Mouse (Mus musculus): ENCODE measurements around the gene Dhx40. TPM values are rescaled to one million over a fixed set of nuclear protein-coding genes. Genes with fewer than 3 reads are reported as not detected.

Gene Dhx40
- polyA plus RNA-seq, 1 experiment: 51.5 TPM

DNA sequence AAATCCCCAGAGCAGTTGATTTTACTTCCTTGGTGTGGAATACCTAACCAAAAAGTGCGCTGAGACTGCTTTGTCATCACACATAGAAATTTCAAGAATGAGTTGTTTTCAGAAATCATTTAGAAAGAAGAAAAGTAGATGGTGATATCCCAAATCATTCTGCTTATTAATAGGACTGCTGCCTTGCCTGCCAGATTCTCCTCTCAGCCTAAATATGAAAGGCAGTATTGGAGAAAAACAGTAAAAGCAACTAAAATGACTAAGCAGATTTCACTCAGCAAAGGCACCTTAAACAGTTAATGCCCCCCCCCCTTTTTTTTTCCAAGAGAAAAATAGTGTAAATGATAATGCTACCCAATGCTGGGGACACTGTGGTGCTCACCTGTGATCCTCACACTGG lies 48.3 kb downstream of the Dhx40 start:
- no peak overlapping the region for H3K27ac ChIP-seq (ENCODE audit: insufficient read depth, low read length)
- H3K27me3 ChIP-seq (ENCODE audit: control insufficient read depth, insufficient read depth, low read length, poor library complexity, severe bottlenecking): no peaks in the 10 kb centered on the region
- no peaks in the 10 kb centered on the region; the same call in 1 of the 2 replicates for H3K9me3 ChIP-seq (replicated peaks; ENCODE audit: control insufficient read depth, insufficient read depth, low read length, poor library complexity, severe bottlenecking)
- H3K36me3 ChIP-seq (ENCODE audit: control insufficient read depth, insufficient read depth, low read length, poor library complexity, severe bottlenecking): no peaks in the 10 kb centered on the region
- no peak for TF ChIP-seq EP300 (IDR thresholded peaks at IDR 0.05; ENCODE audit: insufficient read depth, low read depth, low read length)
- TF ChIP-seq CTCF (IDR thresholded peaks at IDR 0.05; ENCODE audit: low read depth, low read length): no peak
- TF ChIP-seq POLR2A (IDR thresholded peaks at IDR 0.05; ENCODE audit: insufficient read depth, low read length): no peak
- H3K9ac ChIP-seq (ENCODE audit: low read depth, poor library complexity, severe bottlenecking): peak overlapping the region; percentile 37; the same call in 1 of the 2 replicates
- no peaks in the 10 kb centered on the region for H3K4me1 ChIP-seq (ENCODE audit: control insufficient read depth, insufficient read depth, low read length)
- no peak overlapping the region for H3K4me3 ChIP-seq (ENCODE audit: low read depth, low read length)

DNA sequence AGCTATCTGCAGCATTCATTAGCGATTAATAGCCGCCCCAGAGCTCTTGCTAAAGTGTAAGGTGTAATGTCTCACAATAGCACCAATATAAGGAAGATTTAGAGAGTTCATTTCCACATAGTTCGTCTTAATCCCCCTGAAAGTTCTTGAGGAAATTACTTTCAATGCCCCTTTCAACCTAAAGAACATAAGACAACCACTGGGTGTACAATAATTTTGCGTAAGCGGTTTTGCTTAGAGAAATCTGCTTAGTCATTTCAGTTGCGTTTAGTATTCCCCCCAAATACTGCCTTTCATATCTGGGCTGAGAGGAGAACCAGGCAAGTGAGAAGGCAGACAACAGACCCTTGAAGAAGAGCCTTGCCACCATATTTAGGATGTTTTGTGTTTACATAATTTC lies 49.0 kb downstream of the Dhx40 start:
- H3K27me3 ChIP-seq (ENCODE audit: control insufficient read depth, insufficient read depth, low read length, poor library complexity, severe bottlenecking): no peaks in the 10 kb centered on the region
- H3K9ac ChIP-seq (ENCODE audit: low read depth, poor library complexity, severe bottlenecking): peak overlapping the region; percentile 85
- TF ChIP-seq POLR2A (IDR thresholded peaks at IDR 0.05; ENCODE audit: insufficient read depth, low read length) (no peak), EP300 (IDR thresholded peaks at IDR 0.05; ENCODE audit: insufficient read depth, low read depth, low read length) (no peak), CTCF (IDR thresholded peaks at IDR 0.05; ENCODE audit: low read depth, low read length) (no peak)
- peak overlapping the region; percentile 82 for H3K4me3 ChIP-seq (ENCODE audit: low read depth, low read length)
- H3K27ac ChIP-seq (ENCODE audit: insufficient read depth, low read length): peak overlapping the region; percentile 87
- no peaks in the 10 kb centered on the region; the same call in 1 of the 2 replicates for H3K9me3 ChIP-seq (replicated peaks; ENCODE audit: control insufficient read depth, insufficient read depth, low read length, poor library complexity, severe bottlenecking)
- H3K36me3 ChIP-seq (ENCODE audit: control insufficient read depth, insufficient read depth, low read length, poor library complexity, severe bottlenecking): peaks cover 3% of the 10 kb centered on the region; the same call in 1 of the 2 replicates
- H3K4me1 ChIP-seq (ENCODE audit: control insufficient read depth, insufficient read depth, low read length): no peaks in the 10 kb centered on the region

DNA sequence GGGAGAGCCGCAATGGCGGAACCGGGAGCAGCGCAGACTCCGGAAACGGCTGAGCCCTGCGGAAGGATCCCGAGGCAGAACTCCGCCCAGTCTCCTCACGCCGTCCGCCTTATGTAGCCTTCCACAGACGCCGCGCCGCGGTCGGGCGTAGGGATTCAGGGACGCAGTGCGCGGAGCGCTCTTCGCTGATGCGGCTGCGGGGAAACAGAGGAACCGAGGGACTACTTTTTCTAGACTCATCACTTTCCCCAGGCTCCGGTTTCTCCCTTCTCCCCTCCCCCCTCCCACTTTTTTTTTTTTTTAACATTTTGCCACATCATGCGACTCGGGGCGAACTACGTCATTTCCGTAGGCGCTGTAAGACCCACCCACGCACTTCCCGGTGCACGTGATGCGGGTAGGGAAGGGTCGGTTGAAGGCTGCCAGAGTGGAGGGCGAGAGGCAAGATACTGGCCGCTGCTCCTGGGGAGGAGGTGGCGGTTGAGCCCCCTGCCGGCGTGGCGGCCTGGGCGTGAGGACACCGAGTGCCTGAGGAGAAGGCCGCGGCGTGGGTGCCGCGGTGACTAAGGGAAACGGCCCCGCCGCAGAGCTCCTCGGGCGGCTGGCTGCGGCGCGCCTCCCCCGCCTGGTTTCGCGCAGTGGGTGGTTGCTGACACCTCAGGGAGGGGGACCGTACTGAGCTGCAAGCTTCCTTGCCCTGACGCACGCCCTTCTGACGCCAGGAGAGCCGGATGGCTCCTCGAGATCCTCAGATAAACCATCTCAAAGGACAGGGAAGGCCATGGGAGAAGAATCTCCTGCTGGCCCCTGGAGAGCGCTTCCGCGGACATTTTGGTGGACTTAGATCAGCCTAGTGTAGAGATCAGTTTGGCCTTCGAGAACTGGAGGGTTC lies 49.8 kb downstream of the Dhx40 start, which contains the start of gene Cltc:
TSS of gene Cltc (minus strand) at position 86 of the 892 bp plus-strand sequence.
- peak within 1 kb of the TSS; percentile 85 for H3K9ac ChIP-seq (ENCODE audit: low read depth, poor library complexity, severe bottlenecking)
- H3K36me3 ChIP-seq (ENCODE audit: control insufficient read depth, insufficient read depth, low read length, poor library complexity, severe bottlenecking): peaks cover 7% of the 10 kb centered on the region
- H3K27me3 ChIP-seq (ENCODE audit: control insufficient read depth, insufficient read depth, low read length, poor library complexity, severe bottlenecking): no peaks in the 10 kb centered on the region
- H3K9me3 ChIP-seq (replicated peaks; ENCODE audit: control insufficient read depth, insufficient read depth, low read length, poor library complexity, severe bottlenecking): no peaks in the 10 kb centered on the region; the same call in 1 of the 2 replicates
- H3K4me1 ChIP-seq (ENCODE audit: control insufficient read depth, insufficient read depth, low read length): no peaks in the 10 kb centered on the region
- peak within 1 kb of the TSS; percentile 87 for H3K27ac ChIP-seq (ENCODE audit: insufficient read depth, low read length)
- TF ChIP-seq EP300 (IDR thresholded peaks at IDR 0.05; ENCODE audit: insufficient read depth, low read depth, low read length) (peak; percentile 59; the same call in 1 of the 2 replicates), POLR2A (IDR thresholded peaks at IDR 0.05; ENCODE audit: insufficient read depth, low read length) (peak; percentile 94), CTCF (IDR thresholded peaks at IDR 0.05; ENCODE audit: low read depth, low read length) (no peak)
- H3K4me3 ChIP-seq (ENCODE audit: low read depth, low read length): peak within 1 kb of the TSS; percentile 96

DNA sequence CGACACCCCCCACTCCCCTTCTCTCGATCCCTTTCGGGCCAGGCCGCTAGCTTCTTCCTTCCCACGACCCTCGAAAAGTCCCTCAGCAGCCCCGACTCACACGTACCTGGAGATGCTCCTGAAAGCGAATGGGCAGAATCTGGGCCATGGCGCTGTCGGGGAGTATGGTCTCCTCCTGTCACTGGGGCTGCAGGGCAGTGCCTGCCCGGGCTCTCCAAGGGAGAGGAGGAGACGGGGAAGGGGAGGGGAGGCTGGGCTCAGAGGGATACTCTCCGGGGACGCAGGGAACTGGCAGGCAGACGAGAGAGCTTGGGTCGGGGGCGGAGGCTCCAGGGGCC lies 50.4 kb downstream of the Dhx40 start:
- Histone ChIP-seq H3K4me3 (ENCODE audit: low read depth, low read length) (peak overlapping the region; percentile 96), H3K27ac (ENCODE audit: insufficient read depth, low read length) (peak overlapping the region; percentile 86), H3K27me3 (ENCODE audit: control insufficient read depth, insufficient read depth, low read length, poor library complexity, severe bottlenecking) (no peaks in the 10 kb centered on the region), H3K36me3 (ENCODE audit: control insufficient read depth, insufficient read depth, low read length, poor library complexity, severe bottlenecking) (peaks cover 10% of the 10 kb centered on the region), H3K9ac (ENCODE audit: low read depth, poor library complexity, severe bottlenecking) (peak overlapping the region; percentile 85), H3K9me3 (replicated peaks; ENCODE audit: control insufficient read depth, insufficient read depth, low read length, poor library complexity, severe bottlenecking) (no peaks in the 10 kb centered on the region), H3K4me1 (ENCODE audit: control insufficient read depth, insufficient read depth, low read length) (no peaks in the 10 kb centered on the region)
- TF ChIP-seq EP300 (IDR thresholded peaks at IDR 0.05; ENCODE audit: insufficient read depth, low read depth, low read length) (no peak), CTCF (IDR thresholded peaks at IDR 0.05; ENCODE audit: low read depth, low read length) (no peak), POLR2A (IDR thresholded peaks at IDR 0.05; ENCODE audit: insufficient read depth, low read length) (peak; percentile 65)

DNA sequence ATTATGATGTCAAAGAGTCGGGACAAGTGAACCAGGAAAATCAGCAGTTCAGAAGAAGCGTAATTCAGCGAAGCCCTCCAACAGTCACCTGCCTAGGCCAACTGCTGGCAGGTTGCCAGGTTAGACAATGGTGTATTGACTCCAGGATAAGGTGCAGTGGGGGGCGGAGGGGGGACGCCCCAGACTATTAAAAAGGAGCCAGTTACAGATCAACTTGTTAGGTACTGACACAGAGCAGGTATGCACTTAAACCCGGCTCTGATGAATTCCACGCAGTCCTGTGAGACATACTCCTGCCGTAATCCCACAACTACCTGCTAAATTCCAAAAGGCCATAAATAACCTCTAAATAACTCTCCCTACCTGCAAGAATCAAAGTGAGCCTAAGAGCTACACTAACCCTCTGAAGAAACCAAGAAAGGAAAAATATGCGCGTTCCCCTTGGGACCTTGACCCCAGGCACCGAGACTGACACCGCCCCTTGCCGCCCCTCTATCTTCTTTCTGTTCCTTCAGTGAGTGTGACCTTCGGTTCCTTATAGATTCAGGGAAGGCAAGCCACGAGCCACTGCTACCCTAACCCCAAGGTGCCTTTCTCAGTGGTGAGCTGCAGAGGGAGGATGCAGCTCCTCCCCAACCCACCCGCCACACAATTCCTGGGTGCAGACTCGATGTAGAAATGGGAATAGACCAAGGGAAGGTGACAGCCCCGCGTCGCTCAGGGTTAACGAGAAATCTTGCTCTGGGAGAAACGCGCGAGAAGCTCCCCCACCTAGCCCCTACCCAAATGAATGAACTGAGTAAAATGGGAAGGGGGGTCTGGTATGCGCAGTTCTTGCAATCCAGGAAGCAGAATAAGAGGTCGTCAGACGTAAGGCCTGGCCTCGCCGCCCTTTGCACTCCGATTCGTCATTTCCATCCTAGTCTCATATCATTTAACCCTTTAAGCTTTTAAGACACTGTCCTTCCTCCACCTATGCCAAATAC lies 51.1 kb downstream of the Dhx40 start:
- H3K27me3 ChIP-seq (ENCODE audit: control insufficient read depth, insufficient read depth, low read length, poor library complexity, severe bottlenecking): no peaks in the 10 kb centered on the region
- H3K9me3 ChIP-seq (replicated peaks; ENCODE audit: control insufficient read depth, insufficient read depth, low read length, poor library complexity, severe bottlenecking): no peaks in the 10 kb centered on the region
- TF ChIP-seq EP300 (IDR thresholded peaks at IDR 0.05; ENCODE audit: insufficient read depth, low read depth, low read length): no peak
- TF ChIP-seq POLR2A (IDR thresholded peaks at IDR 0.05; ENCODE audit: insufficient read depth, low read length): no peak
- TF ChIP-seq CTCF (IDR thresholded peaks at IDR 0.05; ENCODE audit: low read depth, low read length): no peak
- H3K9ac ChIP-seq (ENCODE audit: low read depth, poor library complexity, severe bottlenecking): peak overlapping the region; percentile 85
- no peaks in the 10 kb centered on the region for H3K4me1 ChIP-seq (ENCODE audit: control insufficient read depth, insufficient read depth, low read length)
- H3K4me3 ChIP-seq (ENCODE audit: low read depth, low read length): peak overlapping the region; percentile 96
- H3K27ac ChIP-seq (ENCODE audit: insufficient read depth, low read length): peak overlapping the region; percentile 86
- H3K36me3 ChIP-seq (ENCODE audit: control insufficient read depth, insufficient read depth, low read length, poor library complexity, severe bottlenecking): peaks cover 12% of the 10 kb centered on the region

Data from ES-Bruce4 (cell line).